Mouse (Mus musculus) cortical plate, adult 2 months (tissue): ENCODE data around the gene Tmem150c.

ENCODE experiments used
- CTCF ChIP-seq: fragments of 200-500 bp; IDR thresholded peaks from 2 replicates; pipeline ENCODE4 v1.5.1; 2011; ENCODE audit warnings: mild to moderate bottlenecking, control low read depth, low read length; ENCODE audit not compliant: insufficient read depth; ENCODE audit errors: extremely low read depth
- POLR2A ChIP-seq: fragments of 200-500 bp; IDR thresholded peaks from 2 replicates; pipeline ENCODE4 v1.6.1; 2011; ENCODE audit warnings: mild to moderate bottlenecking, low read length, control low read depth; ENCODE audit not compliant: insufficient read depth; ENCODE audit errors: extremely low read depth

DNA sequence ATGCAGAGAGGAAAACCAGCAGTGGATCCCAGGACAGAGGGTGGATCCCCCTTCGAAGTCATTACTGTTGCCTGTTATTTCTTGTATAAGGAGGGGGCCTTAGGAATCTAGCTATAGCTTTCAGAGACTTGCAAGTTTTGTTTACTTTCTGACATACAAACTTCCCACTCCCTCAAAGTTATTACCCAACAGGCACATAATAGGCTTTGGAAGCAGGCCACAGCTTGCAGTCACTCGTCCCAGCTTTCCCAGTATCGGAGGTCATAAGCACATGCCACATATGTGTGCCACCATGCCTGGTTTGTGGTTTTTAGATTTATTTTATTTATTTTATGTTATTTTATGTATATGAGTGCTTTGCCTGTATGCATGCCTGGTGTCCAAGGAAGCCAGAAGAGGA lies 3.2 kb upstream of the Tmem150c start:
- TF ChIP-seq POLR2A (no peak), CTCF (no peak)
